Comparison of ENCODE assay signal across 8 mouse cellular contexts in genomic region chr7:90443101-90444091, GRCm38 (mm10). TPM values are rescaled to one million over a fixed set of nuclear protein-coding genes. Genes with fewer than 3 reads are reported as not detected.
A peak's percentile ranks its signal among the peaks of the same experiment; 100 is the strongest.
DNase-seq lines count a peak whose midpoint lies in the region; ATAC-seq lines count a peak whose summit lies in the region.

No protein-coding gene starts in this region.

- no peaks in the 10 kb centered on the region for H3K9me3 ChIP-seq in erythroblast, embryonic 14.5 days (ENCODE audit: control insufficient read depth, low read length)
- no peaks in the 10 kb centered on the region for H3K9me3 ChIP-seq in heart, embryonic 13.5 days
- no peaks in the 10 kb centered on the region for H3K9me3 ChIP-seq in liver, embryonic 16.5 days (replicated peaks; ENCODE audit: control insufficient read depth, low read length)
- H3K9me3 ChIP-seq in neural tube, embryonic 11.5 days (ENCODE audit: control insufficient read depth, low read length), result no peaks in the 10 kb centered on the region
- no peaks in the 10 kb centered on the region for H3K9me3 ChIP-seq in stomach, embryonic 15.5 days

- peak overlapping the region; percentile 100 for H3K9ac ChIP-seq in heart, embryonic 13.5 days
- H3K9ac ChIP-seq in liver, embryonic 16.5 days (ENCODE audit: low read depth, low read length), result peak overlapping the region; percentile 99
- peak overlapping the region; percentile 99 for H3K9ac ChIP-seq in neural tube, embryonic 11.5 days (ENCODE audit: low read length)
- peak overlapping the region; percentile 99 for H3K9ac ChIP-seq in stomach, embryonic 15.5 days

- ATAC-seq in heart, embryonic 13.5 days (ENCODE audit: extremely low read depth, insufficient number of reproducible peaks, low FRiP score, low TSS enrichment), result peak; percentile 67
- peak; percentile 63 for ATAC-seq in liver, embryonic 16.5 days (ENCODE audit: low read depth)
- ATAC-seq in neural tube, embryonic 11.5 days (ENCODE audit: insufficient read depth, low FRiP score, low TSS enrichment), result peak; percentile 67
- peak; percentile 57 for ATAC-seq in stomach, embryonic 15.5 days (ENCODE audit: insufficient read depth, low FRiP score, low read depth)

- peak overlapping the region; percentile 79 for H3K4me2 ChIP-seq in heart, embryonic 13.5 days
- peak overlapping the region; percentile 76 for H3K4me2 ChIP-seq in liver, embryonic 16.5 days (ENCODE audit: low read depth, low read length)
- peak overlapping the region; percentile 96 for H3K4me2 ChIP-seq in neural tube, embryonic 11.5 days (ENCODE audit: low read depth)
- peak overlapping the region; percentile 78 for H3K4me2 ChIP-seq in stomach, embryonic 15.5 days

- WGBS in heart, embryonic 13.5 days, result under 1% methylated on average over 114 of the region's 123 CpGs
- WGBS in liver, embryonic 16.5 days (ENCODE audit: insufficient replicate concordance), result under 1% methylated on average over 117 of the region's 123 CpGs
- WGBS in neural tube, embryonic 11.5 days, result under 1% methylated on average over 123 of the region's 123 CpGs
- WGBS in stomach, embryonic 15.5 days, result under 1% methylated on average over 121 of the region's 123 CpGs

- peak overlapping the region; percentile 99 for H3K4me3 ChIP-seq in erythroblast, embryonic 14.5 days (replicated peaks)
- H3K4me3 ChIP-seq in heart, embryonic 13.5 days, result peak overlapping the region; percentile 100
- peak overlapping the region; percentile 100 for H3K4me3 ChIP-seq in liver, embryonic 16.5 days (ENCODE audit: low read depth, low read length)
- H3K4me3 ChIP-seq in neural tube, embryonic 11.5 days (ENCODE audit: low read depth, low read length), result peak overlapping the region; percentile 96
- H3K4me3 ChIP-seq in stomach, embryonic 15.5 days (replicated peaks), result peak overlapping the region; percentile 96

- no peaks in the 10 kb centered on the region for H3K27me3 ChIP-seq in erythroblast, embryonic 14.5 days (ENCODE audit: control insufficient read depth)
- no peaks in the 10 kb centered on the region for H3K27me3 ChIP-seq in heart, embryonic 13.5 days (replicated peaks)
- no peaks in the 10 kb centered on the region for H3K27me3 ChIP-seq in liver, embryonic 16.5 days (ENCODE audit: control insufficient read depth, insufficient read depth, low read depth, low read length)
- no peaks in the 10 kb centered on the region for H3K27me3 ChIP-seq in neural tube, embryonic 11.5 days (ENCODE audit: control insufficient read depth, insufficient read depth, low read length)
- H3K27me3 ChIP-seq in stomach, embryonic 15.5 days (replicated peaks), result no peaks in the 10 kb centered on the region

- H3K36me3 ChIP-seq in erythroblast, embryonic 14.5 days (ENCODE audit: control insufficient read depth), result peaks cover 33% of the 10 kb centered on the region
- peaks cover 10% of the 10 kb centered on the region for H3K36me3 ChIP-seq in heart, embryonic 13.5 days
- H3K36me3 ChIP-seq in liver, embryonic 16.5 days (ENCODE audit: control insufficient read depth, insufficient read depth), result peaks cover 4% of the 10 kb centered on the region
- H3K36me3 ChIP-seq in neural tube, embryonic 11.5 days (ENCODE audit: control insufficient read depth, insufficient read depth, low read length), result no peaks in the 10 kb centered on the region
- H3K36me3 ChIP-seq in stomach, embryonic 15.5 days, result no peaks in the 10 kb centered on the region

- peak overlapping the region; percentile 99 for H3K27ac ChIP-seq in heart, embryonic 13.5 days (replicated peaks)
- peak overlapping the region; percentile 96 for H3K27ac ChIP-seq in liver, embryonic 16.5 days (ENCODE audit: low read length)
- peak overlapping the region; percentile 98 for H3K27ac ChIP-seq in neural tube, embryonic 11.5 days (ENCODE audit: low read depth, low read length)
- H3K27ac ChIP-seq in stomach, embryonic 15.5 days, result peak overlapping the region; percentile 98

- H3K4me1 ChIP-seq in erythroblast, embryonic 14.5 days (ENCODE audit: control insufficient read depth), result peaks cover 16% of the 10 kb centered on the region
- H3K4me1 ChIP-seq in heart, embryonic 13.5 days, result peaks cover 13% of the 10 kb centered on the region
- no peaks in the 10 kb centered on the region for H3K4me1 ChIP-seq in liver, embryonic 16.5 days (ENCODE audit: control insufficient read depth, low read depth, low read length)
- H3K4me1 ChIP-seq in neural tube, embryonic 11.5 days (ENCODE audit: control insufficient read depth, insufficient read depth, low read length), result peaks cover 6% of the 10 kb centered on the region; the same call in 1 of the 2 replicates
- no peaks in the 10 kb centered on the region for H3K4me1 ChIP-seq in stomach, embryonic 15.5 days

- DNase-seq in CD4-positive, CD25-positive, alpha-beta regulatory T cell, adult 2 months (ENCODE audit: low read depth, low spot score), result peak; percentile 85
- peak; percentile 79 for DNase-seq in brain, adult 2 months (ENCODE audit: low read depth, low spot score)
- peak; percentile 84 for DNase-seq in kidney, postnatal 10 days
- DNase-seq in neural tube, embryonic 11.5 days (ENCODE audit: low spot score), result peak; percentile 82

RNA-seq across cellular contexts. Expression of gene Crebzf, which starts 0.9 kb away (rescaled TPM):
- polyA plus RNA-seq in erythroblast, embryonic 14.5 days (2012), result 2.9 and 3.1 TPM in 2 replicates
- 18.9 and 19.0 TPM in 2 replicates for polyA plus RNA-seq in heart, embryonic 13.5 days (2015; fragmentation: Nextera tagmentation; extraction: Ambion mirVana)
- 5.0 and 5.6 TPM in 2 replicates for polyA plus RNA-seq in liver, embryonic 16.5 days (2015; fragmentation: Nextera tagmentation; extraction: Ambion mirVana)
- 40.8 and 45.1 TPM in 2 replicates for polyA plus RNA-seq in neural tube, embryonic 11.5 days (2014; fragmentation: Nextera tagmentation; extraction: Ambion mirVana)
- 36.4 and 38.7 TPM in 2 replicates for polyA plus RNA-seq in stomach, embryonic 15.5 days (2015; fragmentation: Nextera tagmentation; extraction: Ambion mirVana)

RNA-seq across cellular contexts. Expression of gene Tmem126a, which starts 13.6 kb away (rescaled TPM):
- polyA plus RNA-seq in erythroblast, embryonic 14.5 days (2012), result 0.65 and 0.98 TPM in 2 replicates
- 105 and 119 TPM in 2 replicates for polyA plus RNA-seq in heart, embryonic 13.5 days (2015; fragmentation: Nextera tagmentation; extraction: Ambion mirVana)
- 39.7 and 44.2 TPM in 2 replicates for polyA plus RNA-seq in liver, embryonic 16.5 days (2015; fragmentation: Nextera tagmentation; extraction: Ambion mirVana)
- 111 and 118 TPM in 2 replicates for polyA plus RNA-seq in neural tube, embryonic 11.5 days (2014; fragmentation: Nextera tagmentation; extraction: Ambion mirVana)
- 111 and 122 TPM in 2 replicates for polyA plus RNA-seq in stomach, embryonic 15.5 days (2015; fragmentation: Nextera tagmentation; extraction: Ambion mirVana)

RNA-seq across cellular contexts. Expression of gene Ccdc89, which starts 17.0 kb away (rescaled TPM):
- polyA plus RNA-seq in erythroblast, embryonic 14.5 days (2012), result not detected in 2 replicates
- polyA plus RNA-seq in heart, embryonic 13.5 days (2015; fragmentation: Nextera tagmentation; extraction: Ambion mirVana), result 0.72 and 1.0 TPM in 2 replicates
- polyA plus RNA-seq in liver, embryonic 16.5 days (2015; fragmentation: Nextera tagmentation; extraction: Ambion mirVana), result 0.12 and 0.18 TPM in 2 replicates
- polyA plus RNA-seq in neural tube, embryonic 11.5 days (2014; fragmentation: Nextera tagmentation; extraction: Ambion mirVana), result 2.4 and 3.0 TPM in 2 replicates
- 1.3 and 1.5 TPM in 2 replicates for polyA plus RNA-seq in stomach, embryonic 15.5 days (2015; fragmentation: Nextera tagmentation; extraction: Ambion mirVana)

RNA-seq across cellular contexts. Expression of gene Tmem126b, which starts 32.4 kb away (rescaled TPM):
- polyA plus RNA-seq in erythroblast, embryonic 14.5 days (2012), result 0.23 and 0.31 TPM in 2 replicates
- 29.2 and 32.1 TPM in 2 replicates for polyA plus RNA-seq in heart, embryonic 13.5 days (2015; fragmentation: Nextera tagmentation; extraction: Ambion mirVana)
- polyA plus RNA-seq in liver, embryonic 16.5 days (2015; fragmentation: Nextera tagmentation; extraction: Ambion mirVana), result 11.2 and 12.1 TPM in 2 replicates
- 41.8 and 43.3 TPM in 2 replicates for polyA plus RNA-seq in neural tube, embryonic 11.5 days (2014; fragmentation: Nextera tagmentation; extraction: Ambion mirVana)
- polyA plus RNA-seq in stomach, embryonic 15.5 days (2015; fragmentation: Nextera tagmentation; extraction: Ambion mirVana), result 31.6 and 32.8 TPM in 2 replicates

RNA-seq across cellular contexts. Expression of gene Dlg2, which starts 33.1 kb away (rescaled TPM):
- 0.02 TPM in 1 of 2 replicates, not detected in the other for polyA plus RNA-seq in erythroblast, embryonic 14.5 days (2012)
- 7.2 and 10.8 TPM in 2 replicates for polyA plus RNA-seq in heart, embryonic 13.5 days (2015; fragmentation: Nextera tagmentation; extraction: Ambion mirVana)
- polyA plus RNA-seq in liver, embryonic 16.5 days (2015; fragmentation: Nextera tagmentation; extraction: Ambion mirVana), result 0.35 and 0.51 TPM in 2 replicates
- 5.1 and 6.2 TPM in 2 replicates for polyA plus RNA-seq in neural tube, embryonic 11.5 days (2014; fragmentation: Nextera tagmentation; extraction: Ambion mirVana)
- polyA plus RNA-seq in stomach, embryonic 15.5 days (2015; fragmentation: Nextera tagmentation; extraction: Ambion mirVana), result 4.1 and 5.3 TPM in 2 replicates

Comparison
In these comparisons a context has a peak if more than half of its experiments do, and no peak if none do; other contexts are left out.
1. Peak in every context shown above with its lines: DNase-seq, ATAC-seq, H3K4me3 ChIP-seq and H3K27ac ChIP-seq.
2. RNA of gene Tmem126a, which starts 13.6 kb away (polyA plus RNA-seq): 111 to 118 TPM in neural tube, embryonic 11.5 days, 111 to 122 TPM in stomach, embryonic 15.5 days, 105 to 119 TPM in heart, embryonic 13.5 days and 39.7 to 44.2 TPM in liver, embryonic 16.5 days; 0.65 to 0.98 TPM in erythroblast, embryonic 14.5 days; every median in the first group is over 10 times any median in the second.